Mouse (Mus musculus) forebrain, embryonic 11.5 days (tissue): ENCODE measurements around the gene Fgr. TPM values are rescaled to one million over a fixed set of nuclear protein-coding genes. Genes with fewer than 3 reads are reported as not detected.

Experiments used
- ATAC-seq: fragments of 200-750 bp; cut with Nextera tagmentation; replicated peaks from 2 replicates; pipeline ENCODE4 v1.8.0; 2017; ENCODE audit warnings: moderate TSS enrichment; ENCODE audit not compliant: low FRiP score
- DNase-seq: peaks from one replicate; pipeline ENCODE4 v3.0.0-alpha.2; 2017; ENCODE audit warnings: low spot score
- H3K27ac ChIP-seq: fragments of 300-500 bp; sonication (generic); 2 replicates; pipeline ENCODE4 v1.5.1; 2014; ENCODE audit warnings: low read depth, low read length
- H3K27me3 ChIP-seq: fragments of 300-500 bp; sonication (generic); 2 replicates; pipeline ENCODE4 v1.6.1; 2014; ENCODE audit warnings: mild to moderate bottlenecking, low read length, mixed read lengths; ENCODE audit not compliant: control insufficient read depth, insufficient read depth
- H3K36me3 ChIP-seq: fragments of 300-500 bp; sonication (generic); 2 replicates; pipeline ENCODE4 v1.6.1; 2014; ENCODE audit warnings: mild to moderate bottlenecking, low read length, moderate library complexity, mixed read lengths; ENCODE audit not compliant: control insufficient read depth, insufficient read depth
- H3K4me1 ChIP-seq: fragments of 300-500 bp; sonication (generic); replicated peaks from 2 replicates; pipeline ENCODE4 v1.6.1; 2014; ENCODE audit warnings: low read length, mixed read lengths; ENCODE audit not compliant: control insufficient read depth, insufficient read depth
- H3K4me2 ChIP-seq: fragments of 300-500 bp; sonication (generic); 2 replicates; pipeline ENCODE4 v1.6.1; 2014; ENCODE audit warnings: low read depth, mild to moderate bottlenecking, low read length, moderate library complexity, mixed read lengths; ENCODE audit not compliant: severe bottlenecking
- H3K4me3 ChIP-seq: fragments of 300-500 bp; sonication (generic); 2 replicates; pipeline ENCODE4 v1.5.1; 2014; ENCODE audit warnings: low read depth, low read length
- H3K9ac ChIP-seq: fragments of 300-500 bp; sonication (generic); 2 replicates; pipeline ENCODE4 v1.6.1; 2014; ENCODE audit warnings: low read length
- H3K9me3 ChIP-seq: fragments of 300-500 bp; sonication (generic); 2 replicates; pipeline ENCODE4 v1.6.1; 2016; ENCODE audit warnings: low read length, mixed read lengths; ENCODE audit not compliant: control insufficient read depth
- WGBS: fragments of 180-500 bp; shearing (Covaris S2); extraction: QIAGEN DNeasy Blood & Tissue Kit; methylation state at CpG from one replicate; pipeline ENCODE4 v1.1.7; 2014; 5-methylcytosine and 5-hydroxymethylcytosine counted together
- polyA plus RNA-seq: library from polyadenylated mRNA; unstranded; fragments of >200 nt; fragmentation: Nextera tagmentation; extraction: Ambion mirVana; gene quantifications from 2 replicates; pipeline ENCODE4 v1.2.1, GENCODE M21; 2014

Gene Fgr
- polyA plus RNA-seq, 1 experiment from 2014 or later, result not detected

- H3K36me3 ChIP-seq, result no peaks in the 10 kb centered on the region
- no peak overlapping the region for H3K27ac ChIP-seq
- WGBS, result 38% methylated on average over 15 of the region's 15 CpGs
- peaks cover 11% of the 10 kb centered on the region; the same call in 1 of the 2 replicates for H3K4me1 ChIP-seq
- DNase-seq (no peak), ATAC-seq (no peak)
- H3K4me3 ChIP-seq, result no peak overlapping the region
- peaks cover 19% of the 10 kb centered on the region for H3K27me3 ChIP-seq
- no peak overlapping the region for H3K4me2 ChIP-seq
- H3K9me3 ChIP-seq, result no peaks in the 10 kb centered on the region
- no peak overlapping the region; the same call in 1 of the 2 replicates for H3K9ac ChIP-seq
Observed at GRCm38 (mm10) chr4:133007513-133008380, 33.9 kb downstream of the Fgr start.

DNA sequence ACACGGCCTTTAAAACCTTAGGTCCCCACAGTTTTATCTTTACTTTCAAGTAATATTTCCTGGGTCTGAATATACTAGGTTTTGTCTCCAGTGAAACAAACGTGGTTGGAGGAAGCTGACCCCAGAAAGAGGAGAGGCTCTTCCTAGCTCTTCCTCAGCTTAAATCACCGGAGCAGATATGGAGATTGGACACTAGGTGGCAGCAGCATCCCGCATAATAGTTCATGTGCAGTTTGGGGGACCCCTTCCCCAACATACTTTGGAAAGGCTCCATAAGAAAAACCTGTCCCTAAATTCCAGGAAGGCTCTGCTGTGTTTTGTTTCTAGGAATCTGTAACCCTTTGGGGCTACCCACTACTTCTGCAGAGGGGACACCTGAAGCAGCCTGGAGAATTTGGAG lies 35.2 kb downstream of the Fgr start:
- H3K27me3 ChIP-seq, result peaks cover 19% of the 10 kb centered on the region
- no peak overlapping the region for H3K4me2 ChIP-seq
- no peak overlapping the region for H3K27ac ChIP-seq
- no peaks in the 10 kb centered on the region for H3K9me3 ChIP-seq
- H3K4me1 ChIP-seq, result peaks cover 16% of the 10 kb centered on the region
- no peak for ATAC-seq
- no peak overlapping the region for H3K9ac ChIP-seq
- peak; percentile 74 for DNase-seq
- H3K36me3 ChIP-seq, result no peaks in the 10 kb centered on the region
- under 1% methylated on average over 4 of the region's 4 CpGs for WGBS
- H3K4me3 ChIP-seq, result no peak overlapping the region

GRCm38 (mm10) chr4:133009676-133010075 lies 35.8 kb downstream of the Fgr start:
- WGBS, result 68% methylated on average over 5 of the region's 5 CpGs
- Histone ChIP-seq H3K27me3 (peaks cover 19% of the 10 kb centered on the region), H3K36me3 (no peaks in the 10 kb centered on the region), H3K4me1 (peaks cover 20% of the 10 kb centered on the region), H3K4me2 (no peak overlapping the region), H3K27ac (no peak overlapping the region), H3K9ac (no peak overlapping the region), H3K9me3 (no peaks in the 10 kb centered on the region), H3K4me3 (no peak overlapping the region)
- no peak for DNase-seq
- no peak for ATAC-seq

DNA sequence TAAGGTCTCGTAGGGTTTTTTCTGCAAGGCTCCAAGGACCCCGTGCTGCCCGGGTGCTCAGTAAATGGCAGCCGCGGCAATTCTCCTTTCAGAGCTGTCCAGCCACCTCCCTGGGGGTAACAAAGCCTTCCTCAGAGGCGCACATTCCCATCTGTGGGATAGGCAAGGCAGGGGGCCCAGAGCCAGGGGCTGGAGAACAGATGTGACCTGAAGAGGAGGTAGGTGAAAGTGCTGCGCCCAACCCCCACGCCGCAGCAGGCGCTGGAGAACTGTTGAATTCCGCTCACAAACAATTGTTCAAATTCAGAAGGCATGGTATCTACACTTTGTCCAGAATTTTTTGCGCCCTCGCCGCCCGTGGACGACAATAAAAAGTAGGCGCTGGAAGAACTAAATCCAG lies 36.7 kb downstream of the Fgr start:
- no peaks in the 10 kb centered on the region for H3K36me3 ChIP-seq
- H3K27me3 ChIP-seq, result peaks cover 19% of the 10 kb centered on the region
- H3K27ac ChIP-seq, result no peak overlapping the region
- DNase-seq (no peak), ATAC-seq (no peak)
- H3K4me2 ChIP-seq, result peak overlapping the region; percentile 70; the same call in 1 of the 2 replicates
- no peaks in the 10 kb centered on the region for H3K9me3 ChIP-seq
- peaks cover 25% of the 10 kb centered on the region for H3K4me1 ChIP-seq
- H3K4me3 ChIP-seq, result peak overlapping the region; percentile 93; the same call in 1 of the 2 replicates
- no peak overlapping the region for H3K9ac ChIP-seq
- under 1% methylated on average over 17 of the region's 17 CpGs for WGBS

- Histone ChIP-seq H3K27ac (peak within 1 kb of the TSS; percentile 88), H3K4me1 (peaks cover 25% of the 10 kb centered on the region), H3K9ac (peak within 1 kb of the TSS; percentile 93), H3K4me3 (peak within 1 kb of the TSS; percentile 93), H3K36me3 (no peaks in the 10 kb centered on the region), H3K27me3 (peaks cover 19% of the 10 kb centered on the region), H3K4me2 (peak within 1 kb of the TSS; percentile 70), H3K9me3 (no peaks in the 10 kb centered on the region)
- ATAC-seq (peak; percentile 85), DNase-seq (peak; percentile 98)
- WGBS, result under 1% methylated on average over 66 of the region's 66 CpGs
Observed at GRCm38 (mm10) chr4:133011028-133011820, 37.3 kb downstream of the Fgr start, which contains the start of gene Ahdc1. Gene Ahdc1 (plus strand): TSS chr4:133011260.

DNA sequence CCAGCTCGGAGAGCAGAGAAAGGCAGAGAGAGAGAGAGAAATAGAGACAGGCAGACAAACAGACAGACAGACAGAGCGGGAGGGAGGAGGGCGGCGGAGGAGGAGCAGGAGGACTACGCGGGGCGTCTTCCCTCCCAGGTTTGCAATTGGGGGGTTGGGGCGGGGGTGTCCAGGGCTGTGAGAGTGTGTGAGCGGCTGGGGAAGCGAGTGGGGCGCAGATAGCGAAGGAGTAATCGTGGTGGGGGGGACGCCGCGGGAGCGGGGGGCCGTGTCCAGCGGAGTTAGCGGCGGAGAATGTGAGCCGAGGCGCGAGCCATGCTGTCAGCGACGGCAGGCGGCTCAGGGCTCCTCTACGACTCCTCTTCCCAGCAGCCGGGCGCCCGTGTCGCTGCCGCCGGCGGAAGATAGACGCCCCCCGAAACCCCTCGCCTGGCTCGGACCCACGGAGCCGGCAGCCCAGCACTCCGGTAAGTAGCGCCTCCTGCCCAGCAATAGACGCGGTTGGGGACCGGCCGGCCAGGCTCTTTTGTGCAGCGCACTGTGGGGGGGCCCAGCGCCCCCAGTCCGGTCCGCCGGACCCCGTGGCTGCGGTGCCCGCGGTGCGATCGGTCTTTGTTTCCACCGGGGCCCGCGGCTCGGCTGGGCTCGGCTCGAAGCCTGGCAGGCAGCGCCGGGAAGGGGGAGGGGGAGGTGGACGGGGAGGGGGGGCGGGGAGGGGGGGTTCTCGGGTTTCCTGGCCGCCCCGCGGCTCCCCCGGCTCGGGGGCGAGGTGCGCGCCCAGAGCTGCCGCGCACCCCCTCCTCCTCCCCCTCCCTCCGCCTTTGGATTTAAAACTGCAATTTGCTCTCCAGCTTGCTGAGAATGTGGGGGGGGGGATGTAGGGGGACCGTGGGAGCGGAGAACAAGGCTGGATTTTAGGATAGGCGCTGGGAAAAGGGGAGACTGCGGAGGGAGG lies 38.2 kb downstream of the Fgr start:
- ATAC-seq (peak; percentile 6; the same call in 1 of the 2 replicates), DNase-seq (peak; percentile 85)
- WGBS, result under 1% methylated on average over 62 of the region's 84 CpGs
- H3K27me3 ChIP-seq, result peaks cover 19% of the 10 kb centered on the region
- peak overlapping the region; percentile 93 for H3K9ac ChIP-seq
- H3K4me1 ChIP-seq, result peaks cover 33% of the 10 kb centered on the region
- H3K4me3 ChIP-seq, result peak overlapping the region; percentile 93
- peak overlapping the region; percentile 88 for H3K27ac ChIP-seq
- H3K9me3 ChIP-seq, result no peaks in the 10 kb centered on the region
- H3K4me2 ChIP-seq, result peak overlapping the region; percentile 70
- no peaks in the 10 kb centered on the region for H3K36me3 ChIP-seq

- Histone ChIP-seq H3K27me3 (peaks cover 19% of the 10 kb centered on the region), H3K9ac (peak overlapping the region; percentile 93), H3K36me3 (no peaks in the 10 kb centered on the region), H3K4me2 (peak overlapping the region; percentile 70), H3K4me1 (peaks cover 33% of the 10 kb centered on the region), H3K9me3 (no peaks in the 10 kb centered on the region), H3K27ac (peak overlapping the region; percentile 88), H3K4me3 (peak overlapping the region; percentile 93)
- DNase-seq, result peak; percentile 75
- under 1% methylated on average over 17 of the region's 17 CpGs for WGBS
- no peak for ATAC-seq
Observed at GRCm38 (mm10) chr4:133012776-133013265, 38.9 kb downstream of the Fgr start.
